Mouse (Mus musculus) cerebellum, adult 2 months (tissue): ENCODE measurements around the gene Rita1. TPM values are rescaled to one million over a fixed set of nuclear protein-coding genes. Genes with fewer than 3 reads are reported as not detected.

Source experiments
- DNase-seq, 2 experiments: peaks; one replicate each; pipeline ENCODE4 v3.0.0; 2021
- H3K27ac ChIP-seq: fragments of 200-500 bp; 2 replicates; pipeline ENCODE4 v1.5.1; 2012; ENCODE audit warnings: low read length, control low read depth, inconsistent platforms; ENCODE audit not compliant: insufficient read depth
- H3K27me3 ChIP-seq: fragments of 200-500 bp; 2 replicates; pipeline ENCODE4 v1.6.1; 2012; ENCODE audit warnings: inconsistent platforms, mild to moderate bottlenecking, low read length, moderate library complexity; ENCODE audit not compliant: control insufficient read depth, insufficient read depth
- H3K4me1 ChIP-seq: fragments of 200-500 bp; 2 replicates; pipeline ENCODE4 v1.6.1; 2011; ENCODE audit warnings: low read length; ENCODE audit not compliant: control insufficient read depth, insufficient read depth
- H3K4me3 ChIP-seq: fragments of 200-500 bp; replicated peaks from 2 replicates; pipeline ENCODE3; 2011; ENCODE audit warnings: mild to moderate bottlenecking, low read depth, low read length, control low read depth; ENCODE audit not compliant: insufficient read depth
- CTCF ChIP-seq: fragments of 200-500 bp; IDR thresholded peaks from 2 replicates; pipeline ENCODE4 v1.5.1; 2011; ENCODE audit warnings: low read depth, mild to moderate bottlenecking, control low read depth, low read length, moderate library complexity, borderline replicate concordance; ENCODE audit not compliant: insufficient read depth
- POLR2A ChIP-seq: fragments of 200-500 bp; IDR thresholded peaks from 2 replicates; pipeline ENCODE4 v1.6.1; 2011; ENCODE audit warnings: low read length, control low read depth, borderline replicate concordance; ENCODE audit not compliant: insufficient read depth
- WGBS: fragments of 180-500 bp; shearing (Covaris S2); methylation state at CpG from one replicate; pipeline ENCODE4 v1.1.7; 2018; 5-methylcytosine and 5-hydroxymethylcytosine counted together
- polyA plus RNA-seq: library from polyadenylated mRNA; depleted of rRNA; stranded (reverse); fragments of >200 nt; gene quantifications from 2 replicates; pipeline ENCODE4 v1.2.3, GENCODE M21; 2012

The Rita1 gene
- polyA plus RNA-seq, 1 experiment = 47.3 TPM

DNA sequence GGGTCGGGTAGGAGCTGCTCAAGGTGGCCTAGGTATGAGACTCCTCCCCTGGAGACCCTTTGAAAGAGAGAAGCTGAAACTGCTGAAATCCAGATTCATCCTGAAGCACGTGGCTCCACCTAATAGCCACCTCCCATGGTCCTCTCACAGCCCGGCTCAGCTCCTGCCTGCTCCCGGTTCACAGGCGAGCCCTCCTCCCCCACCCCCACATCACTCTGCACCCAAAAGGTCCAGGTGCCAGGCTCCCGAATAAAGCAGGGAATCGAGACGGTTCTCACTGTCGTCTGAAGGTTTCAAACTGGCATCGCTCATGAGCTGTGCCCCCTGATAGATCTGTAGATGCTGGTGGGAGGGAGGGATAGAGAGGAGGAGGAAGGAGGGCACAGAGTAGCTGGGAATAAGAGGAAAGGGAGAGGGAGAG lies 7.1 kb downstream of the Rita1 start:
- Histone ChIP-seq H3K4me1 (peaks cover 8% of the 10 kb centered on the region), H3K27me3 (no peaks in the 10 kb centered on the region), H3K4me3 (peak overlapping the region; percentile 68), H3K27ac (peak overlapping the region; percentile 74)
- peak in 1 of 2 experiments; percentile 69 for DNase-seq
- WGBS = under 1% methylated on average over 10 of the region's 10 CpGs
- no peak for TF ChIP-seq CTCF
- 0 out of 2 replicates have a peak, but pooled peaks have one; percentile 12 for TF ChIP-seq POLR2A

DNA sequence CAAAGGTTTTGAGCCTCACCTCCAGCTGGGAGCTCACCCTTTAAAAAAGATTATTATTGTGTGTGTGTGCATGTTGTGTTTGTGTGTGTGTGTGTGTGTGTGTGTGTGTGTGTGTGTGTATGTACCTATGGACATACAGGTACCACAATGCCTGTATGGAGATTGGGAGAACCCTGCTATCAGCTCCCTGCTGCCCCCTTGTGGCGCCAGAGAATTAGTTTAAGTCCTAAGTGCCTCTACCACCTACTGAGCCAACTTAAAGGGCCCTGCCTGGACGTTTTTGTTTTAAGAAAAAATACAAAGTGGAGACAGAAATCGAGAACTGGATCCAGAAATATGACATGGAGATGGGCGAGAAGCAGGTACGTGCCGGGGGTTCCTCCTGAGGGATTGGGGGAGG lies 7.5 kb downstream of the Rita1 start:
- Histone ChIP-seq H3K4me1 (peaks cover 8% of the 10 kb centered on the region), H3K27ac (peak overlapping the region; percentile 74), H3K27me3 (no peaks in the 10 kb centered on the region), H3K4me3 (peak overlapping the region; percentile 68)
- 4% methylated on average over 6 of the region's 6 CpGs for WGBS
- no peak for TF ChIP-seq POLR2A
- TF ChIP-seq CTCF = peak; percentile 79
- peak; percentile 87 to 91 for DNase-seq

DNA sequence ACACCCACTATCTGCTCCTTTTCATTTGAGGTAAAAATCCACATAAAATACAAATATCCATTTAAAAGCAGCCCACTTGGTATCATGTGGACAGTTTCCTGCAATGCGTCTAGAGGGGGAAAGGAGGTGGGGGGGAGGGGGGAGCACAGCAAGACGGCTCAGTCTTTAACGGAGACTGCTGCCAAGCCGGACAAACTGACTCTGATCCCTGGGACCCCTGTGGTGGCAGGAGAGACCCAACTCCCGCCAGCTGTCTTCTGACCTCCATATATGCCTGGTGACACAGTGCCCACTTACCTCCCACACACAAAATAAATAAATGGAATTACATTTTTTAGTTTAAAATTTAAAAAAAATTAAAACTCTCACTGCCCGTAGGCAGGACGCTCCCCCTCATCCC lies 8.9 kb downstream of the Rita1 start:
- TF ChIP-seq CTCF (no peak), POLR2A (no peak)
- no peak for DNase-seq

DNA sequence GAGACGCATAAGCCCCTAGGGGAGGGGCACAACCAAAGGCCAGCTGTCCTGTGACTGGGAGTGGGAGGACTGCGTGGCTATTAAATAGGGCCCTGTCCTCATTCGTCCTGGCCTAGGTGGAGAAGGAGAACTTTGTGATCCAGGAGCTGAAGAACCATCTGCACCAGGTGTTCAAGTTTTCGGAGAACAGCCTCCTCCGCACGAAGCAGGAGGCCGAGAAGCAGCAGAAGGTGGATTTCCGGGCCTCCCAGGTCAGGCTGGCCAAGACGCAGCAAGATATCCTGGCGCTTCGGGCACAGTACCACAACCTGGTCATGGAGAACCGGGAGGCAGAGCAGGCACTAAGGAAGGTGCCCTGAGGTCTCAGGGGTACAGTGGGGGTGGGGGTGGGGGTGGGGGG lies 10.2 kb downstream of the Rita1 start:
- Histone ChIP-seq H3K27ac (no peak overlapping the region), H3K27me3 (no peaks in the 10 kb centered on the region), H3K4me1 (peaks cover 8% of the 10 kb centered on the region; the same call in 1 of the 2 replicates), H3K4me3 (no peak overlapping the region)
- no peak for TF ChIP-seq CTCF
- peak; percentile 67 to 78 for DNase-seq
- WGBS = 58% methylated on average over 12 of the region's 12 CpGs

More for the DNA sequence above, 8.9 kb downstream of the Rita1 start:
- Histone ChIP-seq H3K27me3 (no peaks in the 10 kb centered on the region), H3K4me1 (peaks cover 8% of the 10 kb centered on the region; the same call in 1 of the 2 replicates), H3K27ac (no peak overlapping the region), H3K4me3 (no peak overlapping the region)
- WGBS = 56% methylated on average over 7 of the region's 7 CpGs

DNA sequence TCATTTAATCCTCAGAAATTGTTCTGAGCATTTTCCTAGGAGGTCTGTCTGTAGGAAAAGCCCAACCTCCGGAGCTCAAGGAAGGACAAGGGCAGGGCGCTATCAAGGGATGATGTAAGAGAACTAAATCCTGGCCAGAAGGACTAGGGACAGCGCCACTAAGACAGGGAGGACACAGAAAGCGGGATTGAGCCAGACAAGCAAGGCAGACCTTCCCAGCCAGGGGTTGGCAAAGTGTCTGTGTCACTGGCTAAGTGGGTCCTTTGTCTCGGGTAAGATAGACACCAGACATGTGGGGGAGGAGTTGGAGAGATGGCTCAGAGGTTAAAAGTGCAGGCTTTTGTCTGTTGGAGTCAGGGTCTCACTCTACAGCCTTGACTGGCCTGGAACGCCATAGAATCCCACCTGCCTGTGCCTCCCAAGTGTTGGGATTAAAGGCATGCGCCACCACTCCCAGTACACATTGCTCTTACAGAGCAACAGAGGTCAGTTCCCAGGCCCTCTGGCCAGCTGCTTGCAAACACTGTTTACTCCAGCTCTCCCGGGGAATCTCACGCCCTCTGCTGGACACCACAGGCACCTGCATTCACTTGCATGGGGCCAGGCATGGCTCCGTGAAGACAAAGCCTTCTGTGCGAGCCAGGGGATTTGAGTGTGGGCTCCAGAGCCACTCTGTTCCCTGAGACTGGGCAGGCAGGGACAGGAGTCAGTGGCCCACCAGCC lies 11.3 kb downstream of the Rita1 start:
- peak in 1 of 2 experiments; percentile 30 for DNase-seq
- H3K4me3 ChIP-seq = no peak overlapping the region
- no peak overlapping the region for H3K27ac ChIP-seq
- 66% methylated on average over 11 of the region's 11 CpGs for WGBS
- TF ChIP-seq CTCF = peak; percentile 32; the same call in 1 of the 2 replicates
- TF ChIP-seq POLR2A = no peak
- H3K4me1 ChIP-seq = peaks cover 8% of the 10 kb centered on the region; the same call in 1 of the 2 replicates
- no peaks in the 10 kb centered on the region for H3K27me3 ChIP-seq

DNA sequence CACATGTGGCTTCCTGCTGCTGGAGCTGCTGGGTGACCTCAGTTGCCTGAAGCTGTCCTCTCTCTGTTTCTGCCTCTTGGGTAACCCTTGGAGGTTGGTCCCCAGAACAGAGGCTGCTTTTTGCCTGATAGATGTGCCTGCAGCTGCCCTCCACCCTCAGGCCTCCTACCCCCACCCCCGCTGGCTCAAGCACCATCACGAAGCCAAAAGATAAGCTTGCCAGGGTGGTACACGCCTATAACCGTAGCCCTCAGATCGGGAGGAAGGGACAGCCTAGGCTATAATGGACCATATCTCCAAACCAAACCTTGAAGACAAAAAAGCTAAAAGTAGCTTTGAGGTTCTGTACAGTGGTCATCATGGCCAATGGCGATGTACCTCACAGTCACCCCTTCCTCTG lies 12.8 kb downstream of the Rita1 start:
- DNase-seq = no peak
- H3K4me1 ChIP-seq = peaks cover 8% of the 10 kb centered on the region; the same call in 1 of the 2 replicates
- WGBS = 95% methylated on average over 6 of the region's 6 CpGs
- no peak for TF ChIP-seq POLR2A
- H3K27me3 ChIP-seq = no peaks in the 10 kb centered on the region
- no peak overlapping the region for H3K4me3 ChIP-seq
- no peak overlapping the region for H3K27ac ChIP-seq

DNA sequence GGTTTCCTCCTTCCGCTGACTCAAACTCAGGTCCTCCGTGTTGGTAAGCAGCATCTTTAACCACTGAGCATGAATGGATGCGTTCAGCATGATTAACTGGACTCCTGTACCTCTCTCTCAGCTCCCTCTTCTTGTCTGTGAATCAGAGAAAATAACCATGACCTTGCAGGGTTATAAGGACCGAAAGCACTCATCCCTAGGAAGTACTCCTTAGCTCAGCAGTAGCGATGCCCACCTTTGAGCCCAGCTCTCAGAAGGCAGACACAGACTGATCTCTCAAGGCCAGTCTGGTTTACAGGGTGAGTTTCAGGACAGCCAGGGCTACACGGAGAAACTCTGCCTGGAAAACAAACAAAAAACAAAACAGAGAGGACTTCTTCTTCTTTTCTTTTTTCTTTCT lies 17.9 kb downstream of the Rita1 start:
- Histone ChIP-seq H3K27me3 (no peaks in the 10 kb centered on the region), H3K4me1 (no peaks in the 10 kb centered on the region), H3K4me3 (no peak overlapping the region), H3K27ac (no peak overlapping the region)
- TF ChIP-seq CTCF (no peak), POLR2A (no peak)
- WGBS = 87% methylated on average over 6 of the region's 6 CpGs
- no peak for DNase-seq

DNA sequence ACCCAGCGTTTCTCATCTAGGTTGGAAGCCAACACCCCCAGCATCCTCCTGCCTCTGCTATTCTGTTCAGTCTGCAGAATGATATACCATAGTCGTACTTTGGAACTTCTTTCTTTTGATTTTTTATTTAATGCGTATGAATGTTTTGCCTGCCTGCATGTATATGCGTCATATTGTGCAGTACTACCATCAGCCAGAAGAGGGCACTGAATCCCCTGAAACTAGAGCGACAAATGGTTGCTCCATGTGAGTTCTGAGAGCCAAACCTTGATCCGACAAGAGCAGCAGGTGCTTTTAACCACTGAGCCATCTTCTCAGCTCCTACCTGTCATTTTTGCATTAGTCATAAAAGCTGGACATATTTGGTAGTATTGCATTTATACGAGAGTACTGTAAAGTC lies 20.2 kb downstream of the Rita1 start:
- no peak overlapping the region for H3K27ac ChIP-seq
- H3K27me3 ChIP-seq = no peaks in the 10 kb centered on the region
- WGBS = 62% methylated on average over 7 of the region's 7 CpGs
- DNase-seq = no peak
- H3K4me1 ChIP-seq = peaks cover 3% of the 10 kb centered on the region; the same call in 1 of the 2 replicates
- TF ChIP-seq CTCF = peak; percentile 16; the same call in 1 of the 2 replicates
- no peak for TF ChIP-seq POLR2A
- H3K4me3 ChIP-seq = no peak overlapping the region
